Mouse (Mus musculus) liver, postnatal 0 days (tissue): Measurements from ENCODE around the gene Minos1.

Source experiments
- CTCF ChIP-seq: sonication (generic); IDR thresholded peaks from 2 replicates; pipeline ENCODE4 v1.5.1; 2016; ENCODE audit warnings: antibody characterized with exemption, low read depth
- EP300 ChIP-seq: IDR thresholded peaks from 2 replicates; pipeline ENCODE4 v1.6.1; 2016; ENCODE audit warnings: antibody characterized with exemption, low read depth, mild to moderate bottlenecking

DNA sequence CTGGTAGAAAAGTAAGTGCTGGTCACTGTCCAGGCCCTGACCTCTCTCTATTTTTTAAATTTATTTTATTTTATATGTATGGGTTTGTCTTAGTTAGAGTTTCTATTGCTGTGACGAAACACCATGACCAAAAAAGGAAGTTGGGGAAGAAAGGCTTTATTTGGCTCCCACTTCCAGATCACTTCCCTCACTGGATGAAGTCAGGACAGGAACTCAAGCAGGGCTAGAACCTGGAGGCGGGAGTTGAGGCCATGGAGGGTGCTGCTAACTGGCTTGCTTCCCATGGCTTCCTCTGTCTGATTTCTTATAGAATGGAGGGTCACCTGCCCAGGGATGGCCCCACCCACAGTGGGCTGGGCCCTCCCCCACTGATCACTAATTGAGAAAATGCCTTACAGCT, 30.2 kb upstream of the Minos1 start:
- TF ChIP-seq CTCF (no peak), EP300 (no peak)
